Mouse (Mus musculus) brain, embryonic 14.5 days (tissue): Measurements from ENCODE around the gene Gnai2.

ENCODE experiments used
- CTCF ChIP-seq: fragments of 200-500 bp; IDR thresholded peaks from 2 replicates; pipeline ENCODE4 v1.5.1; 2012; ENCODE audit warnings: inconsistent platforms, mild to moderate bottlenecking, moderate library complexity, borderline replicate concordance; ENCODE audit not compliant: insufficient read depth, insufficient read length; ENCODE audit errors: extremely low read depth
- POLR2A ChIP-seq: fragments of 200-500 bp; IDR thresholded peaks from 2 replicates; pipeline ENCODE4 v1.6.1; 2012; ENCODE audit warnings: mild to moderate bottlenecking, inconsistent platforms, borderline replicate concordance; ENCODE audit not compliant: poor library complexity, insufficient read depth, insufficient read length, severe bottlenecking; ENCODE audit errors: extremely low read depth

DNA sequence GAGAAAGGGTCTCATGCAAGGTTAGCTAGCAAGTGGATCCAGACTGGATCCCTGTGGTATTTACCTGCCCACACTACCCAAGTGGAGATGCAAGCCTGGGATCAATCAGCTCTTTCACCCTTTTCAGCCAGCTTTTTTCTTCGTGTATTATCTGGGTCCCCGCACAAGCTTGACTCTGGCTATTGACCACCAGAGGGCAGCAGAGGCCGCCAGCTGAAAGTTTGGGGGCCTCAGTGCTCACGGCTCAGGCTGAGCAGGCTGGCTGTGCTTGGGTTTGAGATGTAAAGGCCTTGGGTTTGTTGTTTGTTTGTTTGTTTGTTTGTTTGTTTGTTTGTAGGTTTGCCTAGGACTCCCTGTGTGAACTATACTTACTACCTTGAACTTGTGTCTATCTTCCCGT, 10.4 kb upstream of the Gnai2 start:
- TF ChIP-seq POLR2A (no peak), CTCF (peak; percentile 94)
